Mouse (Mus musculus) heart, embryonic 13.5 days (tissue): Measurements from ENCODE around the gene Slc16a11. TPM values are rescaled to one million over a fixed set of nuclear protein-coding genes. Genes with fewer than 3 reads are reported as not detected.

Experiments used
- ATAC-seq: fragments of 200-750 bp; cut with Nextera tagmentation; 2 replicates; pipeline ENCODE4 v1.8.0; 2017; ENCODE audit warnings: moderate TSS enrichment; ENCODE audit not compliant: insufficient number of reproducible peaks, low FRiP score, low TSS enrichment; ENCODE audit errors: extremely low read depth
- H3K27ac ChIP-seq: fragments of 300-500 bp; sonication (generic); replicated peaks from 2 replicates; pipeline ENCODE4 v1.5.1; 2015; ENCODE audit warnings: moderate library complexity, mild to moderate bottlenecking, inconsistent platforms
- H3K27me3 ChIP-seq: fragments of 300-500 bp; sonication (generic); replicated peaks from 2 replicates; pipeline ENCODE4 v1.6.1; 2015; ENCODE audit warnings: mild to moderate bottlenecking, inconsistent platforms
- H3K36me3 ChIP-seq: fragments of 300-500 bp; sonication (generic); 2 replicates; pipeline ENCODE4 v1.6.1; 2015; ENCODE audit warnings: mild to moderate bottlenecking, inconsistent platforms
- H3K4me1 ChIP-seq: fragments of 300-500 bp; sonication (generic); 2 replicates; pipeline ENCODE4 v1.6.1; 2015; ENCODE audit warnings: inconsistent platforms
- H3K4me2 ChIP-seq: fragments of 300-500 bp; sonication (generic); 2 replicates; pipeline ENCODE4 v1.6.1; 2015; ENCODE audit warnings: inconsistent platforms, mild to moderate bottlenecking, moderate library complexity
- H3K4me3 ChIP-seq: fragments of 300-500 bp; sonication (generic); 2 replicates; pipeline ENCODE4 v1.5.1; 2015; ENCODE audit warnings: moderate library complexity, mild to moderate bottlenecking, inconsistent platforms
- H3K9ac ChIP-seq: fragments of 300-500 bp; sonication (generic); 2 replicates; pipeline ENCODE4 v1.6.1; 2015; ENCODE audit warnings: inconsistent platforms, mild to moderate bottlenecking, moderate library complexity
- H3K9me3 ChIP-seq: fragments of 300-500 bp; sonication (generic); 2 replicates; pipeline ENCODE4 v1.6.1; 2016; ENCODE audit warnings: inconsistent platforms
- WGBS: fragments of 180-500 bp; shearing (Covaris S2); methylation state at CpG from one replicate; pipeline ENCODE4 v1.1.7; 2015; ENCODE audit warnings: mixed read lengths; 5-methylcytosine and 5-hydroxymethylcytosine counted together
- polyA plus RNA-seq: library from polyadenylated mRNA; unstranded; fragments of >200 nt; fragmentation: Nextera tagmentation; extraction: Ambion mirVana; gene quantifications from 2 replicates; pipeline ENCODE4 v1.2.1, GENCODE M21; 2015

The Slc16a11 gene
- polyA plus RNA-seq, 1 experiment from 2014 or later = 0.28 TPM

DNA sequence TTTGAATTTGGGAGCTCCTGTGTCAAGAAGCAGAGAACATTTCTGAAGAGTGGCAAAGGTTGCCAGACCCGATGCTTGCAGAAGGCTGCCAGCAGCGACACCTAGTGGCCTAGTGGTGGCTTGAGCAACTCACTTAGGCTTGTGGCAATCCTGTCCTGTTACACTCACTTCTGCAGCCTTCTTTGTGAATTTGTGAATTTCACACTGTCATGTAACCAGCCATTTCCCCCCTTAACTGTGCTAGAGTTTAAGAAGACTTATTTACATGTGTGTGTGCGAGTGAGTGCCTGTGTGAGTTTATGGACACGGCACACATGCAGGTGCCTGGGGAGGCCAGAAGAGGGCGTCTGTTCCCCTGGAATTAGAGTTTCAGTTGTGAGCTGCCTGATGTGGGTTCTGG, 10.9 kb upstream of the Slc16a11 start:
- Histone ChIP-seq H3K4me2 (no peak overlapping the region), H3K4me3 (no peak overlapping the region), H3K4me1 (0 out of 2 replicates have a peak, but pooled peaks cover 2% of the 10 kb centered on the region), H3K9me3 (no peaks in the 10 kb centered on the region), H3K9ac (no peak overlapping the region), H3K36me3 (no peaks in the 10 kb centered on the region), H3K27ac (no peak overlapping the region), H3K27me3 (peaks cover 31% of the 10 kb centered on the region)
- WGBS = 31% methylated on average over 5 of the region's 5 CpGs
- no peak for ATAC-seq

DNA sequence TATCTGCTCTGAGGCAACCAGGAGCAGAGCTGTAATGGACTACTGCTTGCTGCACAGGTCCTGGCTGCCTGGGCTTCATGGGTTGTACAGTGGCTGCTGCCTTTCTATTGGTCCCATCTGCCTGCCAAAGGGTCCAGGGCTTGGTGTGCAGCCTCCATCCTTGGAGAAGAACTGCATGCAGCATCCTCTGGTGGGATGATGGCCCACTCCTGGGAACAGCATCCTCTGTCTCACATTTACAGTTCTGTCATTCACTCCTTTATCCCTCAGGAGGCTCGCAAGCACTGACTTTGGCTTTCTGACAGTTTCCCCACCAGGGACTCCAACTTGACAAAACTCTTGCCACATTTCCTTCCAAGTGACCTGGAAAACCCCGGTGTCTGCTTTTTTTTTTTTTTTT, 5.8 kb upstream of the Slc16a11 start:
- Histone ChIP-seq H3K36me3 (no peaks in the 10 kb centered on the region), H3K4me2 (no peak overlapping the region), H3K27ac (no peak overlapping the region), H3K4me1 (0 out of 2 replicates have a peak, but pooled peaks cover 7% of the 10 kb centered on the region), H3K9me3 (no peaks in the 10 kb centered on the region), H3K4me3 (no peak overlapping the region), H3K27me3 (peaks cover 31% of the 10 kb centered on the region), H3K9ac (no peak overlapping the region)
- 56% methylated on average over 2 of the region's 2 CpGs for WGBS
- ATAC-seq = no peak

DNA sequence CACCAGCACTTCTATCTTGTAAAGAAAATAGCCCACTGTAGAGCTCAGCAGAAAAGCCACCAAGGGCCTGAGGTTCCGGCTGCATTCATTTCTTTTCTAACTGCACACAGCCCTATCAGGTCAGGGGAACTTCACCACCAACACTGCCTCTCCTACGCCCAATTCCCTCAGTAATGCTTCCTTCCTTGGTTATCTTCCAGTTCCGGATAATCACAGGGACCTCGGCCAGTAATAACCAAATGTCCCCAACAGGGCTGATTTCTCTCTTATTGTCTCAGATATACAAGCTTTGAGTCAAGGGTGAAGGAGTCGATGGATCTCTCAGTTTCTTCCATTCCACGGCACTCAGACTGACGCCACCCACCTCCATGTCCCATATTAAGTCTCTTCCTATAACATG, 5.3 kb upstream of the Slc16a11 start:
- H3K4me2 ChIP-seq = no peak overlapping the region
- peaks cover 35% of the 10 kb centered on the region for H3K27me3 ChIP-seq
- WGBS = 56% methylated on average over 7 of the region's 7 CpGs
- H3K4me1 ChIP-seq = 0 out of 2 replicates have a peak, but pooled peaks cover 7% of the 10 kb centered on the region
- H3K4me3 ChIP-seq = no peak overlapping the region
- no peaks in the 10 kb centered on the region for H3K36me3 ChIP-seq
- no peaks in the 10 kb centered on the region for H3K9me3 ChIP-seq
- ATAC-seq = no peak
- no peak overlapping the region for H3K27ac ChIP-seq
- no peak overlapping the region for H3K9ac ChIP-seq

DNA sequence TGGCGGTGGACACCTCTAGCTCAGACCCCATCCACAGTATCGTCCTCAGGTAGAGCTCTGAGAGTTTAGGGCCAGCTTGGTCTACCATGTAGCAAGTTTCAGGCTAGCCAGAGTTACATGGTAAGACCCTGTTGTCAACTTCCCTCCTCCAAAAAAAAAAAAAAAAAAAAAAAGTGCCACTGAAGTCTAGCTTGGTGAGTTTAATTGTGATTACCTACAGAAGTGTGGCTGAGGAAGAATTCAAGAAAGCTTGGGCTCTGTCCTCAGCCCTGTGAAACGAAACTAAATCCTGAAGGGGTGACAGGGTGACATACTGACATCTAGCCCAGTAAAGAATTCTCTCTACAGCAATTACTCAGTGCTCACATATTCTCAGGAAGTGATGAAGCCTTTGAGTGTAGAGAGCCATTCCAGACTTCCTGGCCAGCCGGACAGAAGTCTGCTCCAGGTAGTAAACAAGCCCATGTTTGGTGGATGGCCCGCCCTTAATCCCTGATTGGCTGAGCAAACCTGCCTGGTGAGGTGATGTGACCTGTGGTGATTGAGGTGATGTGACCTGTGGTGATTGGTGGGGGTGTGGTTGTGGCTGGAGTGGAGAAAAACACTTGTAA, 3.7 kb upstream of the Slc16a11 start:
- no peak for ATAC-seq
- Histone ChIP-seq H3K4me2 (no peak overlapping the region), H3K9me3 (no peaks in the 10 kb centered on the region), H3K27me3 (peaks cover 37% of the 10 kb centered on the region), H3K27ac (no peak overlapping the region), H3K36me3 (no peaks in the 10 kb centered on the region), H3K4me1 (peaks cover 10% of the 10 kb centered on the region), H3K4me3 (no peak overlapping the region), H3K9ac (no peak overlapping the region)
- 58% methylated on average over 5 of the region's 5 CpGs for WGBS

DNA sequence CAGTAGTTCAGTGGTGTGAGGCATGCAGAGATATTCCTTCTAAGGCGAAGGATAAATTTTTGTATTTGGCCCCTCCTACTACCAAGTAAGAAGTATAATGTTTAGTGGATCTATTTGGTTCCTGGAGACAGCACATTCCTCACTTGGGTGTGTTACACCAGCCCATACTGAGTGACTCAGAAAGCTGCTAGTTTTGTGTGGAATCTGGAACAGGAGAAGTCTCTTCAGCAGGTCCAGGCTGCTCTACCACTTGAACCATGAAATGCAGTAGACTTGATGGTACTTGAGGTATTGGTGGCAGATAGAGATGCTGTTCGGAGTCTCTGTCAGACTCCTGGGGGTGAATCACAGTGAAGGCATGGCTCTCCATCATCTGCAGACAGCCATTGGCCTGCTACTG, 1.9 kb upstream of the Slc16a11 start:
- ATAC-seq = no peak
- Histone ChIP-seq H3K4me2 (no peak overlapping the region), H3K36me3 (no peaks in the 10 kb centered on the region), H3K9me3 (no peaks in the 10 kb centered on the region), H3K4me1 (peaks cover 27% of the 10 kb centered on the region), H3K27ac (no peak overlapping the region), H3K27me3 (peaks cover 51% of the 10 kb centered on the region), H3K9ac (no peak overlapping the region), H3K4me3 (no peak overlapping the region)
- 70% methylated on average over 2 of the region's 2 CpGs for WGBS

DNA sequence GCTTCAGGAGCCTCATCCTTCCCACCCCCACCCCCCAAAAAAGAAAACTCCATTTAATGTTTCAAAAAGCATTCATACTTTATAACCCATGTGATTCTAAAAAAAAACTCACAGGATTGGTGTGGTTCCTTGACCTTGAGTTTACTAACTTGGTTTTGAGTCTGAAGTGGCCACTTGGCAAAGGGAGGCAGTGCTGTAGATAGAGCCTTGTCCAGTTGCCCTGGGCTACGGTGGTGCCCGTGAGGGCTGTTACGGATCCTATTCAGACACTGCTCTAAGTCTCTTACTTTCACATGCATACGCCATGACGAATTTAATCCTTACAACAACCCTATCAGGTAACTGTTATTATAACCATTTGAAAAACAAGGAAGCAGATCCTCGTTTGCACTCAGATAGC, 580 bp upstream of the Slc16a11 start:
- H3K27ac ChIP-seq = no peak overlapping the region
- H3K27me3 ChIP-seq = peaks cover 64% of the 10 kb centered on the region
- peaks cover under 1% of the 10 kb centered on the region; the same call in 1 of the 2 replicates for H3K36me3 ChIP-seq
- no peaks in the 10 kb centered on the region for H3K9me3 ChIP-seq
- no peak overlapping the region for H3K9ac ChIP-seq
- H3K4me3 ChIP-seq = no peak overlapping the region
- 71% methylated on average over 6 of the region's 6 CpGs for WGBS
- H3K4me1 ChIP-seq = peaks cover 24% of the 10 kb centered on the region
- no peak; the same call in 1 of the 2 replicates for ATAC-seq
- H3K4me2 ChIP-seq = no peak overlapping the region

DNA sequence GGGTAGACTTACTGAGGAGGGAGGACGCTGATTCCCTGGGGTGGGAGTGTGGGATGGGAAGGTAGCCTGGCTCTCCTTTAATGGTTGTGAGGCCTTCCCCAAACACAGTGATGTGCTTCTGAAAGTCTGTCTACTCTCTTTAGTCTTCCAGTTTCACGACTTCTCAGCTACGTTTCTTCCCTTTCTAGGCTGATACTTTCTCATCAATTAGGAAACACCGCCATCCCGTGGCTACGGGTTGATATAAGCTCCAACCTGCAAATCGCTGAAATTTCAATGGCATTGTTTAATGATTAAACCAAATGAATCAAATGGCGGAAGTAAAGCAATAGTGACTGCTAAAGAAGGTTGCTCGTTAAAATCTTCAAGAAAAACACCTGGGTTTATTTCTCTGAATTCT, 344 bp downstream of the Slc16a11 start:
- 12% methylated on average over 9 of the region's 9 CpGs for WGBS
- H3K9ac ChIP-seq = no peak overlapping the region
- H3K27ac ChIP-seq = no peak overlapping the region
- no peak overlapping the region for H3K4me2 ChIP-seq
- peaks cover 20% of the 10 kb centered on the region for H3K4me1 ChIP-seq
- peaks cover 73% of the 10 kb centered on the region for H3K27me3 ChIP-seq
- H3K4me3 ChIP-seq = no peak overlapping the region
- no peak for ATAC-seq
- H3K9me3 ChIP-seq = no peaks in the 10 kb centered on the region
- peaks cover 9% of the 10 kb centered on the region for H3K36me3 ChIP-seq

DNA sequence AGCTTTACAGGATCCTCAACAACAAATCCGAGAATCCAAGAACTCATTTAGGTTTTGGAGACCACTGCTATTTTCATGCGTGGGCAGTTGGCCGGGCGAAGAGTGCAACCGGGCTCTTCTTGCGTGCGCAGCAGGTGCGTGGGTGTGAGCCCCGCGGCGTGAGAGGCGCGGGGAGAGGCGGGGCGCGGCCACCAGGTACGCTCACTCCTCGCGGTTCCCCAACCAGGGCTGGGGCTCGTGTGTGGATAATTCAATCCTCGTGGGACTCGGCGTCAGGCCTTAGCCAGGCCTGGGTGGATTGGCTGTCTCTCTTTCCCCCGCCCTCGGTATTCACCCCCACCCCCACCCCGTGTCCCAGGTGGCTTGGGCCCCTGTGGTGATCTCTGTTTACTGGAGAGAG, 1.2 kb downstream of the Slc16a11 start:
- peak overlapping the region; percentile 46 for H3K4me3 ChIP-seq
- peaks cover 10% of the 10 kb centered on the region for H3K36me3 ChIP-seq
- H3K9ac ChIP-seq = peak overlapping the region; percentile 48
- no peaks in the 10 kb centered on the region for H3K9me3 ChIP-seq
- peak overlapping the region; percentile 68 for H3K4me2 ChIP-seq
- ATAC-seq = no peak
- H3K27me3 ChIP-seq = peaks cover 79% of the 10 kb centered on the region
- peaks cover 24% of the 10 kb centered on the region for H3K4me1 ChIP-seq
- WGBS = 7% methylated on average over 26 of the region's 26 CpGs
- H3K27ac ChIP-seq = no peak overlapping the region

DNA sequence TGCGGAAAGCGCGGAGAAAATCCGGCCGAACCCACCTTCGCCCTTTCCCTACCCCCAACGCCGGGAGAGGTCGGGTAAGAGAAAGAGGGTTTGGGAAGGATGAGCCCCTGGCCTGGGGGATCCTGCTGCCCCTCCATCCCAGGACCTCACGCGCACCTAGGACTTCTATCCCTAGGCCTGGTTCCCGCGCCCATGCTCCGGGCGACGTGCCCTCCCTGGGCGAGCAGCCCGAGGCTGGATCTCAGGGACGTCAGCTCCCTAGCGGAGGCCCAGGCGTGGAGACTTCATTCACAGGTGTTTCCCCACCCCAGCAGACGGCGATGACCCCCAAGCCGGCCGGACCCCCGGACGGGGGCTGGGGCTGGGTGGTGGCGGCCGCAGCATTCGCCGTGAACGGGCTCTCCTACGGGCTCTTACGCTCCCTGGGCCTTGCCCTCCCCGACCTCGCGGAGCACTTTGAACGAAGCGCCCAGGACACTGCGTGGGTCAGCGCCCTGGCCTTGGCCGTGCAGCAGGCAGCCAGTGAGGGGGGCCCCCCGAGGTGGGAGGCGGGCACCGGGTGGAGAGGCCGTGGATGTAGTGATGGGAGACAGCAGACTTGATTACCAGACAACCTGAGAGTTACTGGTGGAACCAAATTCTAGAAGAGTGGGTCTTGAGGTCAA, 1.8 kb downstream of the Slc16a11 start:
- Histone ChIP-seq H3K27me3 (peaks cover 85% of the 10 kb centered on the region), H3K4me1 (peaks cover 28% of the 10 kb centered on the region), H3K9me3 (no peaks in the 10 kb centered on the region), H3K36me3 (peaks cover 10% of the 10 kb centered on the region), H3K4me3 (peak overlapping the region; percentile 46), H3K4me2 (peak overlapping the region; percentile 68), H3K27ac (no peak overlapping the region), H3K9ac (peak overlapping the region; percentile 48)
- WGBS = 2% methylated on average over 46 of the region's 46 CpGs
- ATAC-seq = no peak

DNA sequence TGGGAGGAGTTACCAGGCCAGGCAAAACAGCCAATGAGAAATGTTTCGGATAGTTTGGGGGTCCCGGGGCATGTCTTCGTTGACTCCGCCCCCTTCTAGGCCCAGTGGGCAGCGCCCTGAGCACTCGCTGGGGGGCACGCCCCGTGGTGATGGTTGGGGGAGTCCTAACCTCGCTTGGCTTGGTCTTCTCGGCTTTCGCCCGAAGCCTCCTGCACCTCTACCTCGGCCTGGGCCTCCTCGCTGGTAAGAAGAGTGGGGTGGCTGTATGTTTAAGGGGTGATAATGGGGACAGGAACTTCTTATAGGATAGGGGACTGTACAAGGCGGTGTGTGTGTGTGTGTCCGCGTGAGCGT, 2.3 kb downstream of the Slc16a11 start:
- peaks cover 85% of the 10 kb centered on the region for H3K27me3 ChIP-seq
- peak overlapping the region; percentile 68 for H3K4me2 ChIP-seq
- H3K9me3 ChIP-seq = no peaks in the 10 kb centered on the region
- H3K4me3 ChIP-seq = peak overlapping the region; percentile 46
- peaks cover 32% of the 10 kb centered on the region for H3K4me1 ChIP-seq
- no peak overlapping the region for H3K27ac ChIP-seq
- H3K36me3 ChIP-seq = peaks cover 10% of the 10 kb centered on the region
- no peak for ATAC-seq
- WGBS = 5% methylated on average over 18 of the region's 18 CpGs
- H3K9ac ChIP-seq = no peak overlapping the region

DNA sequence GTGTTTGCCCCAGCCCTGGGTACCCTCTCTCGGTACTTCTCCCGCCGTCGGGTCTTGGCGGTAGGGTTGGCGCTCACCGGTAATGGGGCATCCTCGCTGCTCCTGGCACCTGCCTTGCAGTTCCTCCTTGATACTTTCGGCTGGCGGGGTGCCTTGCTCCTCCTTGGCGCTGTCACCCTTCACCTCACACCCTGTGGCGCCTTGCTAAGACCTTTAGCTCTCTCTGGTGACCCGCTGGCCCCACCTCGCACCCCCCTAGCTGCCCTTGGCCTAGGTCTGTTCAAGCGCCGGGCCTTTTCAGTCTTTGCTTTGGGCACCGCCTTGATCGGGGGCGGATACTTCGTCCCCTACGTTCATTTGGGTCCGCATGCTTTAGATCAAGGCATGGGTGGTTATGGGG, 2.7 kb downstream of the Slc16a11 start:
- Histone ChIP-seq H3K27ac (no peak overlapping the region), H3K4me3 (0 out of 2 replicates have a peak overlapping the region, but pooled peaks have one; percentile 46), H3K9ac (no peak overlapping the region), H3K4me1 (peaks cover 37% of the 10 kb centered on the region), H3K4me2 (no peak overlapping the region), H3K27me3 (peaks cover 85% of the 10 kb centered on the region), H3K9me3 (no peaks in the 10 kb centered on the region), H3K36me3 (peaks cover 10% of the 10 kb centered on the region)
- WGBS = 11% methylated on average over 22 of the region's 22 CpGs
- ATAC-seq = no peak

DNA sequence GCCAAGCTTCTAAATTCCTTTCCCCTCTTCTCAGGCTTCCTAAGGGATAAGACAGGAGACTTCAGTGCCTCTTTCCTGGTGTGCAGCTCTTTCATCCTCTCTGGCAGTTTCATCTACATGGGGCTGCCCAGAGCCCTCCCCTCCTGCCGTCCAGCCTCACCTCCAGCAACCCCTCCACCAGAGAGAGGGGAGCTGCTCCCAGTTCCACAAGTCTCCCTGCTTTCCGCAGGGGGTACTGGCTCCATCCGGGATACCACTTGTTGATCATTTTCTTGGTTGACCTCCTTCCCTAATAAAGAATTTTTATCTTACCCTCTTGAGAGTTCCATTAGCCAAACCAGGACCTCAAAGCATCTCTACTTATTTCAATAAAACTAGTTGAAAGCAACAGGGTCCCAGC, 3.6 kb downstream of the Slc16a11 start:
- Histone ChIP-seq H3K4me1 (peaks cover 37% of the 10 kb centered on the region), H3K9ac (no peak overlapping the region), H3K27me3 (peaks cover 78% of the 10 kb centered on the region), H3K27ac (no peak overlapping the region), H3K36me3 (peaks cover 10% of the 10 kb centered on the region), H3K9me3 (no peaks in the 10 kb centered on the region), H3K4me3 (no peak overlapping the region), H3K4me2 (no peak overlapping the region)
- ATAC-seq = no peak
- whole genome bisulfite sequencing = 53% methylated on average over 3 of the region's 3 CpGs
